41 mouse cellular contexts compared by ENCODE assay signal in genomic region chr5:120859241-120859640, GRCm38 (mm10). TPM values are rescaled to one million over a fixed set of nuclear protein-coding genes. Genes with fewer than 3 reads are reported as not detected.
A peak's percentile ranks its signal among the peaks of the same experiment; 100 is the strongest.
DNase-seq lines count a peak whose midpoint lies in the region; ATAC-seq lines count a peak whose summit lies in the region.
"Had no signal": no experiment of that assay in that cellular context is flagged by ENCODE, and none has a peak within 500 bp of the region (broad histone marks: within the 10 kb centered on the region; RNA-seq: fewer than 3 reads in every experiment).

No protein-coding gene starts in this region.

- no peaks in the 10 kb centered on the region for H3K36me3 ChIP-seq in kidney, embryonic 14.5 days (ENCODE audit: control insufficient read depth, insufficient read depth, low read length)
- H3K36me3 ChIP-seq: heart, embryonic 12.5 days; hindbrain, embryonic 15.5 days; kidney, embryonic 15.5 days; limb, embryonic 10.5 days; limb, embryonic 15.5 days; liver, embryonic 13.5 days; midbrain, embryonic 12.5 days; neural tube, embryonic 13.5 days had no signal

- no peaks in the 10 kb centered on the region for H3K27me3 ChIP-seq in kidney, embryonic 14.5 days (ENCODE audit: control insufficient read depth, insufficient read depth, low read length)
- H3K27me3 ChIP-seq: hindbrain, embryonic 15.5 days; kidney, embryonic 15.5 days; limb, embryonic 15.5 days; liver, embryonic 13.5 days; midbrain, embryonic 12.5 days; neural tube, embryonic 13.5 days had no signal

- H3K27ac ChIP-seq in kidney, embryonic 14.5 days (ENCODE audit: low read depth, low read length): no peak overlapping the region
- H3K27ac ChIP-seq: gastrocnemius, adult 2 months; heart, adult 2 months; hindbrain, embryonic 15.5 days; kidney, embryonic 15.5 days; limb, embryonic 10.5 days; limb, embryonic 15.5 days; liver, embryonic 13.5 days; midbrain, embryonic 12.5 days; neural tube, embryonic 13.5 days had no signal

- H3K4me3 ChIP-seq in kidney, embryonic 14.5 days (ENCODE audit: low read length): no peak overlapping the region
- H3K4me3 ChIP-seq: erythroblast, embryonic 14.5 days; gastrocnemius, adult 2 months; heart, adult 2 months; heart, embryonic 12.5 days; hindbrain, embryonic 15.5 days; kidney, embryonic 15.5 days; limb, embryonic 10.5 days; limb, embryonic 15.5 days; liver, embryonic 13.5 days; midbrain, embryonic 12.5 days; neural tube, embryonic 13.5 days had no signal

- no peaks in the 10 kb centered on the region for H3K4me1 ChIP-seq in kidney, embryonic 14.5 days (ENCODE audit: control insufficient read depth, insufficient read depth, low read length)
- H3K4me1 ChIP-seq: heart, embryonic 12.5 days; hindbrain, embryonic 15.5 days; kidney, embryonic 15.5 days; limb, embryonic 10.5 days; limb, embryonic 15.5 days; liver, embryonic 13.5 days; megakaryocyte, embryonic 14.5 days; midbrain, embryonic 12.5 days; neural tube, embryonic 13.5 days had no signal

- peak; percentile 7 to 16 for DNase-seq in frontal cortex, postnatal 36 days (ENCODE audit: low spot score in 2 of 2)
- DNase-seq in frontal cortex, postnatal 10 days (ENCODE audit: low spot score in 2 of 2): no peak
- peak; percentile 22 to 42 for DNase-seq in right cerebral cortex, postnatal 10 days (ENCODE audit: low spot score in 2 of 2)
- DNase-seq in right cerebral cortex, postnatal 4 days: no peak
- peak; percentile 14 to 74 for DNase-seq in layer of hippocampus, adult 18-20 months (ENCODE audit: low spot score in 2 of 2)
- DNase-seq in layer of hippocampus, postnatal 10 days (ENCODE audit: low spot score in 2 of 2): peak; percentile 16 to 30
- DNase-seq in thymus, postnatal 10 days (ENCODE audit: low spot score in 2 of 2): no peak
- DNase-seq: adrenal gland, postnatal 14 days; cerebellum, adult 11-12 months; forebrain, postnatal 0 days; gastrocnemius, adult 2 months; gastrocnemius, postnatal 36 days; heart, adult 2 months; kidney, adult 11 months; kidney, postnatal 36 days; liver, embryonic 13.5 days; lung, adult 18-20 months; lung, postnatal 4 days; thymus, adult 18-20 months; thymus, postnatal 36 days had no signal

- no peak overlapping the region for H3K4me2 ChIP-seq in kidney, embryonic 14.5 days (replicated peaks; ENCODE audit: low read depth, low read length)
- H3K4me2 ChIP-seq: heart, embryonic 12.5 days; hindbrain, embryonic 15.5 days; kidney, embryonic 15.5 days; limb, embryonic 15.5 days; liver, embryonic 13.5 days; midbrain, embryonic 12.5 days; neural tube, embryonic 13.5 days had no signal

- no peak for ATAC-seq in kidney, embryonic 14.5 days (ENCODE audit: low FRiP score, low TSS enrichment)
- ATAC-seq: forebrain, postnatal 0 days; inflammation-experienced regulatory T-cells, adult 6 months; lung, postnatal 0 days; Patski had no signal

- WGBS in kidney, embryonic 14.5 days: 85% methylated on average over 2 of the region's 2 CpGs

- peaks cover 5% of the 10 kb centered on the region; the same call in 1 of the 2 replicates for H3K9me3 ChIP-seq in kidney, embryonic 14.5 days (ENCODE audit: control insufficient read depth, low read length)
- H3K9me3 ChIP-seq: kidney, embryonic 15.5 days; limb, embryonic 15.5 days had no signal

- H3K9ac ChIP-seq in kidney, embryonic 14.5 days (ENCODE audit: low read depth, low read length): no peak overlapping the region
- H3K9ac ChIP-seq: forebrain, postnatal 0 days; heart, embryonic 12.5 days; hindbrain, embryonic 15.5 days; kidney, embryonic 15.5 days; limb, embryonic 15.5 days; liver, embryonic 13.5 days; midbrain, embryonic 12.5 days; neural tube, embryonic 13.5 days had no signal

RNA-seq across cellular contexts. Expression of gene Oas1h, which starts 2.0 kb away (rescaled TPM):
- not detected for total RNA-seq in layer of hippocampus, adult 18-20 months (2021)
- total RNA-seq in layer of hippocampus, postnatal 10 days (2021): not detected
- not detected in 2 replicates for polyA plus RNA-seq in kidney, embryonic 14.5 days (2014; fragmentation: Nextera tagmentation; extraction: Ambion mirVana)
- total RNA-seq: adrenal gland, postnatal 14 days; forebrain, postnatal 0 days; gastrocnemius, adult 2 months; gastrocnemius, postnatal 36 days; heart, adult 2 months; hematopoietic stem cell, adult 5-6 weeks; left cerebral cortex, adult 18-20 months; MEL had no signal
- polyA plus RNA-seq: cortical plate, adult 2 months; embryonic facial prominence, embryonic 14.5 days; erythroblast, embryonic 14.5 days; forebrain, embryonic 11.5 days; forebrain, postnatal 0 days; heart, adult 2 months; heart, embryonic 12.5 days; heart, postnatal 0 days; hindbrain, embryonic 15.5 days; inflammation-experienced regulatory T-cells, adult 6 months; kidney, embryonic 15.5 days; limb, embryonic 10.5 days; limb, embryonic 15.5 days; liver, embryonic 13.5 days; lung, postnatal 0 days; midbrain, embryonic 12.5 days; neural tube, embryonic 13.5 days; Patski; stomach, embryonic 14.5 days had no signal

RNA-seq across cellular contexts. Expression of gene Oas1f, which starts 12.1 kb away (rescaled TPM):
- total RNA-seq in layer of hippocampus, adult 18-20 months (2021): not detected
- total RNA-seq in layer of hippocampus, postnatal 10 days (2021): not detected
- polyA plus RNA-seq in kidney, embryonic 14.5 days (2014; fragmentation: Nextera tagmentation; extraction: Ambion mirVana): not detected in 2 replicates
- total RNA-seq: adrenal gland, postnatal 14 days; forebrain, postnatal 0 days; gastrocnemius, adult 2 months; gastrocnemius, postnatal 36 days; heart, adult 2 months; hematopoietic stem cell, adult 5-6 weeks; left cerebral cortex, adult 18-20 months; MEL had no signal
- polyA plus RNA-seq: cortical plate, adult 2 months; erythroblast, embryonic 14.5 days; forebrain, embryonic 11.5 days; forebrain, postnatal 0 days; heart, adult 2 months; heart, embryonic 12.5 days; heart, postnatal 0 days; hindbrain, embryonic 15.5 days; inflammation-experienced regulatory T-cells, adult 6 months; kidney, embryonic 15.5 days; limb, embryonic 10.5 days; liver, embryonic 13.5 days; lung, postnatal 0 days; midbrain, embryonic 12.5 days; neural tube, embryonic 13.5 days; Patski had no signal

RNA-seq across cellular contexts. Expression of gene Oas1g, which starts 28.2 kb away (rescaled TPM):
- not detected for total RNA-seq in layer of hippocampus, adult 18-20 months (2021)
- not detected for total RNA-seq in layer of hippocampus, postnatal 10 days (2021)
- polyA plus RNA-seq in kidney, embryonic 14.5 days (2014; fragmentation: Nextera tagmentation; extraction: Ambion mirVana): 0.10 and 0.45 TPM in 2 replicates
- total RNA-seq: adrenal gland, postnatal 14 days; left cerebral cortex, adult 18-20 months; MEL had no signal
- polyA plus RNA-seq: erythroblast, embryonic 14.5 days; forebrain, embryonic 11.5 days; heart, embryonic 12.5 days had no signal

RNA-seq across cellular contexts. Expression of gene Oas1c, which starts 46.9 kb away (rescaled TPM):
- total RNA-seq in layer of hippocampus, adult 18-20 months (2021): under 1 TPM; 0.35 to 0.46 TPM
- total RNA-seq in layer of hippocampus, postnatal 10 days (2021): 1 to 10 TPM in 1 of 2 experiments, under 1 TPM in 1; 0.47 to 1.0 TPM
- 0.30 and 0.63 TPM in 2 replicates for polyA plus RNA-seq in kidney, embryonic 14.5 days (2014; fragmentation: Nextera tagmentation; extraction: Ambion mirVana)
- polyA plus RNA-seq: erythroblast, embryonic 14.5 days had no signal

RNA-seq across cellular contexts. Expression of gene Oas1a, which starts 48.1 kb away (rescaled TPM):
- total RNA-seq in layer of hippocampus, adult 18-20 months (2021): under 1 TPM in 1 of 2 experiments, not detected in 1; 0.33 TPM
- under 1 TPM in 1 of 2 experiments, not detected in 1; 0.25 TPM for total RNA-seq in layer of hippocampus, postnatal 10 days (2021)
- polyA plus RNA-seq in kidney, embryonic 14.5 days (2014; fragmentation: Nextera tagmentation; extraction: Ambion mirVana): 1.8 and 2.2 TPM in 2 replicates
- polyA plus RNA-seq: erythroblast, embryonic 14.5 days had no signal

Comparison
In these comparisons a context has a peak if more than half of its experiments do, and no peak if none do; other contexts are left out.
1. DNase-seq: peak in frontal cortex, postnatal 36 days (2 of 2), right cerebral cortex, postnatal 10 days (2 of 2), layer of hippocampus, adult 18-20 months (2 of 2) and layer of hippocampus, postnatal 10 days (2 of 2); none in frontal cortex, postnatal 10 days (0 of 2), right cerebral cortex, postnatal 4 days (single experiment) and thymus, postnatal 10 days (0 of 2).